Mouse (Mus musculus): ENCODE measurements around the gene Vps13c. TPM values are rescaled to one million over a fixed set of nuclear protein-coding genes. Genes with fewer than 3 reads are reported as not detected.

Gene Vps13c
- polyA plus RNA-seq, 1 experiment from 2014 or later: 7.8 TPM

- H3K4me1 ChIP-seq: peaks cover 9% of the 10 kb centered on the region; the same call in 1 of the 2 replicates
- WGBS: 44% methylated on average over 12 of the region's 12 CpGs
- H3K27ac ChIP-seq (replicated peaks): no peak overlapping the region
- 0 out of 2 replicates have a peak, but pooled peaks cover 8% of the 10 kb centered on the region for H3K27me3 ChIP-seq
- no peak overlapping the region for H3K4me2 ChIP-seq (replicated peaks)
- no peak overlapping the region for H3K4me3 ChIP-seq
- no peaks in the 10 kb centered on the region for H3K9me3 ChIP-seq
- H3K9ac ChIP-seq (replicated peaks): no peak overlapping the region
- H3K36me3 ChIP-seq: peaks cover 24% of the 10 kb centered on the region
- no peak for ATAC-seq (ENCODE audit: low FRiP score, low read depth)
These were observed 56.6 kb downstream of the Vps13c start for GRCm38 (mm10) chr9:67896646-67897295.

GRCm38 (mm10) chr9:67900398-67900797 lies 60.2 kb downstream of the Vps13c start:
- H3K27me3 ChIP-seq: 0 out of 2 replicates have a peak, but pooled peaks cover 3% of the 10 kb centered on the region
- no peak overlapping the region for H3K9ac ChIP-seq (replicated peaks)
- H3K4me3 ChIP-seq: no peak overlapping the region
- H3K4me1 ChIP-seq: peaks cover 9% of the 10 kb centered on the region; the same call in 1 of the 2 replicates
- peaks cover 13% of the 10 kb centered on the region for H3K36me3 ChIP-seq
- 59% methylated on average over 5 of the region's 5 CpGs for WGBS
- ATAC-seq (ENCODE audit: low FRiP score, low read depth): no peak
- no peak overlapping the region for H3K4me2 ChIP-seq (replicated peaks)
- no peaks in the 10 kb centered on the region for H3K9me3 ChIP-seq
- H3K27ac ChIP-seq (replicated peaks): no peak overlapping the region

DNA sequence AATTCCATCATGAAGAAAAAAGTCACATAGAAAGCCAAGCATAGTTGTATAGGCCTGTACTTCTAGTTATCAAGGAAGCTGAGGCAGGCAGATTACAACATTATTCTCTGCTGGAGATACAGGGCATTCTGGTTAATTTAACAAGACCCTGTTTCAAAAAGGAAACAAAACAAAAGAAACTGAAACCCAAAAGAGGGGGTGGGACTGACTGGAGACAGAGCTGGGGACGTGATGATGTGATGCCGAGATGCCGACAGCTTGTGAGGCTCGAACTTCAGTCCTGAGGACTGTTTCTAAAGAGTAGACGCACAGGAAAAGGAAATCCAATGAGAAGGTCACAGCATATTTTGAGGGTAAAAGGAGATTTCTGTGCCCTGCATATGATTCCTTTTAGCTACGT lies 64.2 kb downstream of the Vps13c start:
- no peaks in the 10 kb centered on the region for H3K4me1 ChIP-seq
- no peak overlapping the region for H3K9ac ChIP-seq (replicated peaks)
- 80% methylated on average over 6 of the region's 6 CpGs for WGBS
- 0 out of 2 replicates have a peak, but pooled peaks cover 3% of the 10 kb centered on the region for H3K27me3 ChIP-seq
- no peak for ATAC-seq (ENCODE audit: low FRiP score, low read depth)
- no peak overlapping the region for H3K27ac ChIP-seq (replicated peaks)
- H3K4me3 ChIP-seq: no peak overlapping the region
- no peak overlapping the region for H3K4me2 ChIP-seq (replicated peaks)
- peaks cover 34% of the 10 kb centered on the region for H3K36me3 ChIP-seq
- H3K9me3 ChIP-seq: no peaks in the 10 kb centered on the region

- Histone ChIP-seq H3K36me3 (peaks cover 43% of the 10 kb centered on the region), H3K4me3 (no peak overlapping the region), H3K4me1 (no peaks in the 10 kb centered on the region), H3K9ac (replicated peaks) (no peak overlapping the region), H3K27me3 (0 out of 2 replicates have a peak, but pooled peaks cover under 1% of the 10 kb centered on the region), H3K9me3 (no peaks in the 10 kb centered on the region), H3K4me2 (replicated peaks) (no peak overlapping the region), H3K27ac (replicated peaks) (no peak overlapping the region)
- ATAC-seq (ENCODE audit: low FRiP score, low read depth): no peak
- WGBS: 72% methylated on average over 2 of the region's 2 CpGs
These were observed 65.3 kb downstream of the Vps13c start for GRCm38 (mm10) chr9:67905541-67905940.

DNA sequence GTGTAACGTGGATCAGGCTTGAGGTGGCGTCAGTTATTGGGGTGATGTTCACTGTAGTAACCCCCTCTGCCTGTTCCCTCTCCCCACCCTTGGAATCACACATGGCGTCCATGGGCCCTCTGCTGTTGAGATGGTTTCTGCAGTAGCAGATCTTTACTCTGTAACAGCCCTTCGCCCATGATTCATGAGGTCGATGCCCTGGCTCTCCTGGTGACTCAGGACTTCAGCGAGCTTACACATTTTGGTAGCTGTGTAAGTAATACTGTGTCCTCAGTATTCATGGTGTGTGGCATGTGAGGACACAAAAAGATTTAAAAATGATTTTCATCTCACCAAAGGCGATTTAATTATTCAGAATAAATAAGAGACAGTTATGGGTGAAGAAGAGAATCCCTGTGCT lies 74.5 kb downstream of the Vps13c start:
- Histone ChIP-seq H3K9me3 (no peaks in the 10 kb centered on the region), H3K9ac (replicated peaks) (no peak overlapping the region), H3K27me3 (no peaks in the 10 kb centered on the region), H3K4me2 (replicated peaks) (no peak overlapping the region), H3K4me3 (no peak overlapping the region), H3K4me1 (no peaks in the 10 kb centered on the region), H3K27ac (replicated peaks) (no peak overlapping the region), H3K36me3 (peaks cover 41% of the 10 kb centered on the region)
- WGBS: 92% methylated on average over 7 of the region's 7 CpGs
- ATAC-seq (ENCODE audit: low FRiP score, low read depth): no peak

DNA sequence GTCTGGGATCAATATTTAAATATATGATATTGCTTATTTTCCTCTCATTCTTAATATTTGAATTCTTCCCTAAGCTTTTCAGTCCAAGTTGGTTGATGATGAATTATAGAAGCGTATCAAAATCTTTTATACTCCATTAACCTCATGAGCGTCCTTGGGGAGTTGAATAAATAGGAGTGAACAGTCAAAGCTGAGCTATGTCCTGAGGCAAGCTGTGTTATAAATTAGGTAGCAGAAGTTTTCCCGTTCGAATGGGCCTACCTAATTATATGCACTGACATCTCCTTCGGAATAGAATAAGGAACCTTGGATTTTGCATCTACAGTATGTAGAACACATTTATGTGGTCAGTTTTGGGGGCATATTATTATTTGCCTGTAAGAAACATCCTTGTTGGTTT lies 82.2 kb downstream of the Vps13c start:
- WGBS: 78% methylated on average over 5 of the region's 5 CpGs
- Histone ChIP-seq H3K36me3 (peaks cover 20% of the 10 kb centered on the region), H3K4me3 (no peak overlapping the region), H3K9me3 (no peaks in the 10 kb centered on the region), H3K4me1 (no peaks in the 10 kb centered on the region), H3K9ac (replicated peaks) (no peak overlapping the region), H3K4me2 (replicated peaks) (no peak overlapping the region), H3K27ac (replicated peaks) (no peak overlapping the region), H3K27me3 (no peaks in the 10 kb centered on the region)
- no peak for ATAC-seq (ENCODE audit: low FRiP score, low read depth)

GRCm38 (mm10) chr9:67930629-67931028 lies 90.4 kb downstream of the Vps13c start:
- no peak for ATAC-seq (ENCODE audit: low FRiP score, low read depth)
- peaks cover 43% of the 10 kb centered on the region for H3K36me3 ChIP-seq
- no peak overlapping the region for H3K4me3 ChIP-seq
- no peak overlapping the region for H3K9ac ChIP-seq (replicated peaks)
- no peaks in the 10 kb centered on the region for H3K9me3 ChIP-seq
- no peak overlapping the region for H3K4me2 ChIP-seq (replicated peaks)
- H3K27me3 ChIP-seq: no peaks in the 10 kb centered on the region
- H3K27ac ChIP-seq (replicated peaks): no peak overlapping the region
- H3K4me1 ChIP-seq: no peaks in the 10 kb centered on the region
- 75% methylated on average over 7 of the region's 7 CpGs for WGBS

DNA sequence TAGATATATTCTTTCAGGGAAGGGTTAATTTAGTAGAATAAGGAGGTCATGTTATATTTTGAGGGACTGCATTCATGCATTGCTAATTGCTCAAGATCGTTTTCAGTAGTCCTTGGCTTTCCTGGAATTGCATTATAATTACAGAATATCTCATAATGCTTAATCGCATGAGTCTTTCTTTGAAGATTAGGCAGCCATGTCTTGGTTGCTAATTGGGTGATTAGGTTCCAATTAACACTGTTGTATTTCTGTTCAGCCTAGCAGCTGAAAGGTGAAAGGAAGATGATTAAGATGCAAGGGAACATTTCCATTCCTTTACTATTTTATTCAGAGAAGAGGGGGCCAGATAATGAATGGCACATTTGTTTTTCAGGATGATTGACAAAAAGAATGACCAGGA lies 97.1 kb downstream of the Vps13c start:
- Histone ChIP-seq H3K27me3 (no peaks in the 10 kb centered on the region), H3K9ac (replicated peaks) (no peak overlapping the region), H3K4me3 (no peak overlapping the region), H3K4me1 (peaks cover 5% of the 10 kb centered on the region), H3K9me3 (no peaks in the 10 kb centered on the region), H3K36me3 (peaks cover 16% of the 10 kb centered on the region; the same call in 1 of the 2 replicates), H3K27ac (replicated peaks) (no peak overlapping the region), H3K4me2 (replicated peaks) (no peak overlapping the region)
- no peak for ATAC-seq (ENCODE audit: low FRiP score, low read depth)
- 58% methylated on average over 2 of the region's 2 CpGs for WGBS

DNA sequence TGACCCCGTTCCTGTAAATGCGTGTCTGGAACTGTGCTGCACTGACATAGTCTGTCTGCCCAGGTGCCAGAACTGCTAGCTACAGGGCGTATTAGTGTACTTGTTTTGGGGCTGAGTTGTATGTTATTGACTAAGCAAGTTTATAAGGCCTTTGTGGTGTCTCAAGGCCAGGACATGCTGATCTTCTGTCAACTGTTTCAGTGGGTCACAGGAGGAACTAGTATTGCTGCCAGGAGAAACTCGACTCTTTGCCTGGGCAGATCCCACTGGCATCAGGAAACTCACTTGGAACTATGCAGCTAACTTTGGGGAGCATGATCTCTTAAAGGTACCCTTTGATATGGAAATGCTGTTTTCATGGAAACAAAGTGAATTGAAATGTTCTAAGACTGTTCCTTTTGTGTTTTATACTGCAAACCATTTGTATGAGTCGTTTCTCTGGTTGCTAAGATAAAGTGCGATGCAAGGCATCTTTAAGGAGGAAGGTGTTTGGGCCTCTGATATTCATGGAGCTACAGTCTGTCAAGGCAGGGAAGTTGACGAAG lies 115.3 kb downstream of the Vps13c start:
- 80% methylated on average over 7 of the region's 7 CpGs for WGBS
- Histone ChIP-seq H3K9ac (replicated peaks) (no peak overlapping the region), H3K36me3 (peaks cover 60% of the 10 kb centered on the region), H3K4me3 (no peak overlapping the region), H3K27ac (replicated peaks) (no peak overlapping the region), H3K9me3 (no peaks in the 10 kb centered on the region), H3K4me2 (replicated peaks) (no peak overlapping the region), H3K27me3 (no peaks in the 10 kb centered on the region), H3K4me1 (no peaks in the 10 kb centered on the region)
- ATAC-seq (ENCODE audit: low FRiP score, low read depth): no peak

GRCm38 (mm10) chr9:67961953-67962352 lies 121.8 kb downstream of the Vps13c start:
- Histone ChIP-seq H3K9ac (replicated peaks) (no peak overlapping the region), H3K4me3 (no peak overlapping the region), H3K27ac (replicated peaks) (no peak overlapping the region), H3K36me3 (peaks cover 37% of the 10 kb centered on the region), H3K9me3 (no peaks in the 10 kb centered on the region), H3K4me2 (replicated peaks) (no peak overlapping the region), H3K4me1 (peaks cover 6% of the 10 kb centered on the region), H3K27me3 (no peaks in the 10 kb centered on the region)
- 92% methylated on average over 5 of the region's 5 CpGs for WGBS
- ATAC-seq (ENCODE audit: low FRiP score, low read depth): no peak

DNA sequence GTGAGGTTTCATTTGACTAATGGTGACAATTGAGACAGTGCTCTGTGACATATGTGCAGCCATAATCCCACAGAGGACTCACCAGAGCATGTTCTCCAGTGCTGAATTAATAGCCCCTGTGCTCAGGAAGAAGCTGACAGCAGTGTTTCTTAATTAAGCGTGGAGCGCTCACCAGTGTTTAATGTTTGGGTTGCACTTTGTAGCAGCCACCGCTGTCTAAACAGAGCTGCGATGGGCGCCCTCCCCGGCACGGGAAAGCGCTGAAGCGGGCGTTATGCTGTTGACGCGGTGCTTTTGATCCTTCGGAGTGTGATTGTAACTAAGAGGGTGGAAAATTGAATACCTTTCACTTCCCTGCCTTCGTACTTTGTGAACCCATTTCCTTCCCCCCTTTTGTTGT lies 125.7 kb downstream of the Vps13c start:
- no peak overlapping the region for H3K4me3 ChIP-seq
- H3K36me3 ChIP-seq: peaks cover 35% of the 10 kb centered on the region
- H3K27ac ChIP-seq (replicated peaks): no peak overlapping the region; the same call in 1 of the 2 replicates
- H3K27me3 ChIP-seq: no peaks in the 10 kb centered on the region
- H3K9me3 ChIP-seq: no peaks in the 10 kb centered on the region
- H3K9ac ChIP-seq (replicated peaks): no peak overlapping the region
- H3K4me2 ChIP-seq (replicated peaks): peak overlapping the region; percentile 15; the same call in 1 of the 2 replicates
- peaks cover 6% of the 10 kb centered on the region for H3K4me1 ChIP-seq
- WGBS: 46% methylated on average over 14 of the region's 14 CpGs
- ATAC-seq (ENCODE audit: low FRiP score, low read depth): no peak; the same call in 1 of the 2 replicates

GRCm38 (mm10) chr9:67967011-67967410 lies 126.8 kb downstream of the Vps13c start:
- Histone ChIP-seq H3K9ac (replicated peaks) (no peak overlapping the region), H3K27ac (replicated peaks) (no peak overlapping the region), H3K4me2 (replicated peaks) (no peak overlapping the region), H3K36me3 (peaks cover 35% of the 10 kb centered on the region), H3K9me3 (no peaks in the 10 kb centered on the region), H3K27me3 (no peaks in the 10 kb centered on the region), H3K4me1 (peaks cover 6% of the 10 kb centered on the region), H3K4me3 (no peak overlapping the region)
- 84% methylated on average over 3 of the region's 3 CpGs for whole genome bisulfite sequencing
- no peak for ATAC-seq (ENCODE audit: low FRiP score, low read depth)
